Mouse (Mus musculus): ENCODE measurements around the gene Tubgcp2.

GRCm38 (mm10) chr7:139975471-139975870 is 61.0 kb downstream of the Tubgcp2 start:
- TF ChIP-seq CTCF (IDR thresholded peaks at IDR 0.05; ENCODE audit: borderline replicate concordance, insufficient read depth, low read depth, low read length), result no peak
- TF ChIP-seq POLR2A (IDR thresholded peaks at IDR 0.05; ENCODE audit: borderline replicate concordance, insufficient read depth, low read length), result no peak
